Mouse (Mus musculus) heart, postnatal 10 days (tissue): ENCODE measurements around the gene Cul1. TPM values are rescaled to one million over a fixed set of nuclear protein-coding genes. Genes with fewer than 3 reads are reported as not detected.

ENCODE experiments used
- total RNA-seq, 2 experiments: library from RNA; stranded (reverse); gene quantifications; 2 replicates each; pipeline ENCODE4 v1.2.3; 2021

The Cul1 gene
- total RNA-seq, 2 experiments from 2014 or later = 77.6 to 80.3 TPM

Other genes starting within 250 kb of the Cul1 start
- 10 to 100 TPM; 35.7 to 41.9 TPM for gene Ezh2, start 141.9 kb downstream of the Cul1 start, total RNA-seq